Mouse (Mus musculus) CH12.LX (cell line): ENCODE measurements around the gene Anp32a.

Experiments used
- CTCF ChIP-seq, 2 experiments: IDR thresholded peaks in 1 of 2; conservative IDR thresholded peaks in 1 of 2; 2 replicates each; pipeline ENCODE4 v1.5.1; 2011 to 2012; ENCODE audit warnings: low read depth in 2 of 2, low read length in 2 of 2, improper control_type of control experiment in 1 of 2, inconsistent platforms in 1 of 2, mild to moderate bottlenecking in 1 of 2, moderate library complexity in 1 of 2
- RAD21 ChIP-seq: IDR thresholded peaks from 2 replicates; pipeline ENCODE4 v1.6.1; 2011; ENCODE audit warnings: low read depth, mild to moderate bottlenecking, low read length, improper control_type of control experiment, moderate library complexity

GRCm38 (mm10) chr9:62338636-62339191 is 2.4 kb upstream of the Anp32a start:
- TF ChIP-seq CTCF (conservative IDR thresholded peaks at IDR 0.05 in 1 of 2, IDR thresholded peaks at IDR 0.05 in 1 of 2; ENCODE audit: low read depth in 2 of 2, low read length in 2 of 2) (no peak), RAD21 (no peak)
